In the genomic region with DNA sequence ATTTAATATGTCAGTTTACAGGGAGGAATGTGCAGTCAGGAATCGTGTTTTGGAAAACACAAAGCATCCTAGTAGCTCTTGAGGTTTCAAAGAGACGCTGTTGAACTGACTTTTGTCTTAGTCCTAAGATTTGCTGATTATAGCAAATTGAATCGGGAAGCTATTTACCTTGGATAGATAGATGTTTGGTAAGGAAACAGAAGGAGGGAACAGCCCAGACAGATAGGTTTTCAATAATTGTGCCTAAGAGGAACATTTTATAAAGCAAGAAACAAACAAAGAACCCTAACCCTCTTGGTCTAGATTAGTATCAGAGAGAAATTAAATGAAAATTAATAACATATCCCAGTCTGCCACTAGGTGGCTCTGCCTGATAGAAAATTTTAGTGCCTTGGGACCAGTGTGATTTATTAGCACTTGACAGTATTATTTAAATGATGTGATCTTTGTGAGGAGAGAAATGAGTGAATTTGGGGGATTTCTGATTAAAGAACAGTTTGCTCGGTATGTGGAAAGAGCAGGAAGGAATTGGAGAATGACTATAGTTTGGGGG, we compare ENCODE assay signal across 8 mouse cellular contexts. TPM values are rescaled to one million over a fixed set of nuclear protein-coding genes. Genes with fewer than 3 reads are reported as not detected.
A peak's percentile ranks its signal among the peaks of the same experiment; 100 is the strongest.
DNase-seq lines count a peak whose midpoint lies in the region; ATAC-seq and TF ChIP-seq lines count a peak whose summit lies in the region.
"Had no signal": no experiment of that assay in that cellular context is flagged by ENCODE, and none has a peak within 500 bp of the region (broad histone marks: within the 10 kb centered on the region; RNA-seq: fewer than 3 reads in every experiment).

No protein-coding gene starts in this region.

- peak; percentile 86 for DNase-seq in hindbrain, postnatal 0 days (ENCODE audit: low spot score)
- DNase-seq in CD4-positive helper T cell, adult 2 months (ENCODE audit: low read depth, low spot score): peak; percentile 43
- DNase-seq in Patski (ENCODE audit: low read depth, low spot score): peak; percentile 38
- peak; percentile 40 for DNase-seq in kidney, postnatal 14 days
- no peak for DNase-seq in spleen, postnatal 10 days (ENCODE audit: low spot score in 2 of 2)
- DNase-seq in urinary bladder, postnatal 25 days (ENCODE audit: low spot score): no peak

- H3K4me1 ChIP-seq in hindbrain, postnatal 0 days (ENCODE audit: insufficient read depth, low read length): 0 out of 2 replicates have a peak, but pooled peaks cover 3% of the 10 kb centered on the region
- H3K4me1 ChIP-seq in hindbrain, embryonic 16.5 days (ENCODE audit: control insufficient read depth, insufficient read depth, low read depth, low read length): peaks cover 8% of the 10 kb centered on the region

- H3K9ac ChIP-seq in hindbrain, postnatal 0 days (replicated peaks; ENCODE audit: low read length): no peak overlapping the region
- H3K9ac ChIP-seq in hindbrain, embryonic 16.5 days (ENCODE audit: low read depth, low read length): no peak overlapping the region
- H3K9ac ChIP-seq: neural tube, embryonic 13.5 days had no signal

- H3K27ac ChIP-seq in hindbrain, postnatal 0 days: no peak overlapping the region
- H3K27ac ChIP-seq in hindbrain, embryonic 16.5 days (ENCODE audit: low read depth, low read length): no peak overlapping the region
- H3K27ac ChIP-seq: neural tube, embryonic 13.5 days had no signal

- TF ChIP-seq CTCF in hindbrain, postnatal 0 days (IDR thresholded peaks at IDR 0.05; ENCODE audit: low read depth): peak; percentile 80
- TF ChIP-seq CTCF in Patski (IDR thresholded peaks at IDR 0.05): peak; percentile 72

- H3K27me3 ChIP-seq in hindbrain, postnatal 0 days (ENCODE audit: insufficient read depth, low read length): no peaks in the 10 kb centered on the region
- H3K27me3 ChIP-seq in hindbrain, embryonic 16.5 days (replicated peaks; ENCODE audit: control insufficient read depth, insufficient read depth, low read length): no peaks in the 10 kb centered on the region
- no peaks in the 10 kb centered on the region for H3K27me3 ChIP-seq in Patski
- H3K27me3 ChIP-seq: neural tube, embryonic 13.5 days had no signal

- H3K4me3 ChIP-seq in hindbrain, postnatal 0 days (ENCODE audit: low read length): no peak overlapping the region
- H3K4me3 ChIP-seq in hindbrain, embryonic 16.5 days (ENCODE audit: low read length): no peak overlapping the region
- H3K4me3 ChIP-seq: neural tube, embryonic 13.5 days had no signal

- WGBS in hindbrain, postnatal 0 days: 53% methylated on average over 4 of the region's 4 CpGs
- 55% methylated on average over 4 of the region's 4 CpGs for WGBS in hindbrain, embryonic 16.5 days

- no peak overlapping the region for H3K4me2 ChIP-seq in hindbrain, postnatal 0 days (ENCODE audit: low read depth, low read length)
- H3K4me2 ChIP-seq in hindbrain, embryonic 16.5 days (ENCODE audit: low read length): no peak overlapping the region
- H3K4me2 ChIP-seq: neural tube, embryonic 13.5 days had no signal

- ATAC-seq in hindbrain, postnatal 0 days: no peak
- no peak for ATAC-seq in hindbrain, embryonic 16.5 days
- no peak for ATAC-seq in Patski

- CTCF ChIA-PET in Patski (lab: Charles Lee): interaction anchor here (0.6 to 2.8 kb wide), 23 partner anchors 14 to 379 kb away, joined by 3 to 44 read pairs (median 3); no protein-coding TSS in a partner anchor

- no peaks in the 10 kb centered on the region for H3K36me3 ChIP-seq in hindbrain, postnatal 0 days (ENCODE audit: insufficient read depth, low read length)
- no peaks in the 10 kb centered on the region for H3K36me3 ChIP-seq in hindbrain, embryonic 16.5 days (ENCODE audit: control insufficient read depth, insufficient read depth, low read length)
- H3K36me3 ChIP-seq: neural tube, embryonic 13.5 days had no signal

- POLR2A ChIA-PET in Patski (lab: Charles Lee): no interaction called here

- in situ Hi-C loops in Patski (cut with MboI; ENCODE audit: low pct_unique_long_range_greater_than_20kb): loop anchor here (10.0 to 25.0 kb wide), 2 partner anchors 122 to 870 kb away; a partner anchor contains a TSS

- H3K9me3 ChIP-seq in hindbrain, postnatal 0 days (ENCODE audit: low read length): no peaks in the 10 kb centered on the region
- H3K9me3 ChIP-seq in hindbrain, embryonic 16.5 days (ENCODE audit: control insufficient read depth, low read length): no peaks in the 10 kb centered on the region
- H3K9me3 ChIP-seq: neural tube, embryonic 13.5 days had no signal

RNA-seq across cellular contexts. Expression of a gene that starts 26.7 kb away (rescaled TPM):
- 0.37 and 0.90 TPM in 2 replicates for total RNA-seq in hindbrain, postnatal 0 days (2014; rRNA removed)
- 0.89 and 1.00 TPM in 2 replicates for polyA plus RNA-seq in hindbrain, postnatal 0 days (2015; fragmentation: Nextera tagmentation; extraction: Ambion mirVana)
- polyA plus RNA-seq in hindbrain, embryonic 16.5 days (2015; fragmentation: Nextera tagmentation; extraction: Ambion mirVana): 1.2 and 1.5 TPM in 2 replicates
- polyA plus RNA-seq in Patski (2021): 0.83 TPM

Comparison
In these comparisons a context has a peak if more than half of its experiments do, and no peak if none do; other contexts are left out.
1. DNase-seq: peak in hindbrain, postnatal 0 days (single experiment), CD4-positive helper T cell, adult 2 months (single experiment), Patski (single experiment) and kidney, postnatal 14 days (single experiment); none in spleen, postnatal 10 days (0 of 2) and urinary bladder, postnatal 25 days (single experiment).